Mouse (Mus musculus): ENCODE measurements around the gene Zfp318. TPM values are rescaled to one million over a fixed set of nuclear protein-coding genes. Genes with fewer than 3 reads are reported as not detected.

The Zfp318 gene
- polyA plus RNA-seq, 1 experiment, result 20.7 TPM

- no peak overlapping the region for H3K4me3 ChIP-seq (ENCODE audit: control insufficient read depth, insufficient read depth, low read length)
- TF ChIP-seq POLR2A (IDR thresholded peaks at IDR 0.05; ENCODE audit: control insufficient read depth, extremely low read depth, insufficient read depth, low read length, poor library complexity) (no peak), CTCF (IDR thresholded peaks at IDR 0.05; ENCODE audit: borderline replicate concordance, control insufficient read depth, extremely low read depth, insufficient read depth, low read length, poor library complexity) (no peak)
- H3K36me3 ChIP-seq (ENCODE audit: control insufficient read depth, insufficient read depth, low read length), result no peaks in the 10 kb centered on the region
- peak; percentile 25 for DNase-seq
- H3K27me3 ChIP-seq (ENCODE audit: control insufficient read depth, insufficient read depth, low read length), result peaks cover 23% of the 10 kb centered on the region; the same call in 1 of the 2 replicates
- H3K27ac ChIP-seq (ENCODE audit: control insufficient read depth, insufficient read depth, low read length), result no peak overlapping the region
- WGBS, result 3% methylated on average over 33 of the region's 33 CpGs
- H3K4me1 ChIP-seq (replicated peaks; ENCODE audit: control insufficient read depth, insufficient read depth, low read length), result no peaks in the 10 kb centered on the region; the same call in 1 of the 2 replicates
Measured at GRCm38 (mm10) chr17:46455110-46455691, 71.7 kb downstream of the Zfp318 start.

- Histone ChIP-seq H3K4me1 (replicated peaks; ENCODE audit: control insufficient read depth, insufficient read depth, low read length) (peaks cover 7% of the 10 kb centered on the region; the same call in 1 of the 2 replicates), H3K27me3 (ENCODE audit: control insufficient read depth, insufficient read depth, low read length) (peaks cover 27% of the 10 kb centered on the region; the same call in 1 of the 2 replicates), H3K27ac (ENCODE audit: control insufficient read depth, insufficient read depth, low read length) (no peak overlapping the region), H3K36me3 (ENCODE audit: control insufficient read depth, insufficient read depth, low read length) (no peaks in the 10 kb centered on the region), H3K4me3 (ENCODE audit: control insufficient read depth, insufficient read depth, low read length) (no peak overlapping the region)
- 13% methylated on average over 10 of the region's 10 CpGs for WGBS
- TF ChIP-seq POLR2A (IDR thresholded peaks at IDR 0.05; ENCODE audit: control insufficient read depth, extremely low read depth, insufficient read depth, low read length, poor library complexity) (no peak), CTCF (IDR thresholded peaks at IDR 0.05; ENCODE audit: borderline replicate concordance, control insufficient read depth, extremely low read depth, insufficient read depth, low read length, poor library complexity) (peak; percentile 31; the same call in 1 of the 2 replicates)
- peak; percentile 58 for DNase-seq
Measured at GRCm38 (mm10) chr17:46457791-46458190, 74.3 kb downstream of the Zfp318 start.

GRCm38 (mm10) chr17:46458439-46458838 is 74.9 kb downstream of the Zfp318 start:
- Histone ChIP-seq H3K27me3 (ENCODE audit: control insufficient read depth, insufficient read depth, low read length) (peaks cover 20% of the 10 kb centered on the region; the same call in 1 of the 2 replicates), H3K27ac (ENCODE audit: control insufficient read depth, insufficient read depth, low read length) (no peak overlapping the region), H3K4me3 (ENCODE audit: control insufficient read depth, insufficient read depth, low read length) (no peak overlapping the region), H3K36me3 (ENCODE audit: control insufficient read depth, insufficient read depth, low read length) (no peaks in the 10 kb centered on the region), H3K4me1 (replicated peaks; ENCODE audit: control insufficient read depth, insufficient read depth, low read length) (peaks cover 7% of the 10 kb centered on the region; the same call in 1 of the 2 replicates)
- WGBS, result 51% methylated on average over 3 of the region's 3 CpGs
- TF ChIP-seq CTCF (IDR thresholded peaks at IDR 0.05; ENCODE audit: borderline replicate concordance, control insufficient read depth, extremely low read depth, insufficient read depth, low read length, poor library complexity) (no peak), POLR2A (IDR thresholded peaks at IDR 0.05; ENCODE audit: control insufficient read depth, extremely low read depth, insufficient read depth, low read length, poor library complexity) (no peak)
- no peak for DNase-seq

GRCm38 (mm10) chr17:46460673-46461072 is 77.1 kb downstream of the Zfp318 start:
- Histone ChIP-seq H3K27me3 (ENCODE audit: control insufficient read depth, insufficient read depth, low read length) (peaks cover 10% of the 10 kb centered on the region; the same call in 1 of the 2 replicates), H3K4me1 (replicated peaks; ENCODE audit: control insufficient read depth, insufficient read depth, low read length) (peaks cover 7% of the 10 kb centered on the region; the same call in 1 of the 2 replicates), H3K27ac (ENCODE audit: control insufficient read depth, insufficient read depth, low read length) (no peak overlapping the region), H3K4me3 (ENCODE audit: control insufficient read depth, insufficient read depth, low read length) (no peak overlapping the region), H3K36me3 (ENCODE audit: control insufficient read depth, insufficient read depth, low read length) (no peaks in the 10 kb centered on the region)
- peak; percentile 23 for DNase-seq
- whole genome bisulfite sequencing, result 1% methylated on average over 32 of the region's 32 CpGs
- no peak for TF ChIP-seq CTCF (IDR thresholded peaks at IDR 0.05; ENCODE audit: borderline replicate concordance, control insufficient read depth, extremely low read depth, insufficient read depth, low read length, poor library complexity)
- no peak for TF ChIP-seq POLR2A (IDR thresholded peaks at IDR 0.05; ENCODE audit: control insufficient read depth, extremely low read depth, insufficient read depth, low read length, poor library complexity)

GRCm38 (mm10) chr17:46461347-46461746 is 77.8 kb downstream of the Zfp318 start:
- no peak overlapping the region for H3K4me3 ChIP-seq (ENCODE audit: control insufficient read depth, insufficient read depth, low read length)
- no peak for DNase-seq
- 12% methylated on average over 8 of the region's 8 CpGs for WGBS
- TF ChIP-seq CTCF (IDR thresholded peaks at IDR 0.05; ENCODE audit: borderline replicate concordance, control insufficient read depth, extremely low read depth, insufficient read depth, low read length, poor library complexity) (no peak), POLR2A (IDR thresholded peaks at IDR 0.05; ENCODE audit: control insufficient read depth, extremely low read depth, insufficient read depth, low read length, poor library complexity) (no peak)
- no peak overlapping the region for H3K27ac ChIP-seq (ENCODE audit: control insufficient read depth, insufficient read depth, low read length)
- peaks cover 7% of the 10 kb centered on the region; the same call in 1 of the 2 replicates for H3K4me1 ChIP-seq (replicated peaks; ENCODE audit: control insufficient read depth, insufficient read depth, low read length)
- H3K27me3 ChIP-seq (ENCODE audit: control insufficient read depth, insufficient read depth, low read length), result peaks cover 10% of the 10 kb centered on the region; the same call in 1 of the 2 replicates
- no peaks in the 10 kb centered on the region for H3K36me3 ChIP-seq (ENCODE audit: control insufficient read depth, insufficient read depth, low read length)

GRCm38 (mm10) chr17:46462226-46462625 is 78.7 kb downstream of the Zfp318 start:
- Histone ChIP-seq H3K4me1 (replicated peaks; ENCODE audit: control insufficient read depth, insufficient read depth, low read length) (peaks cover 7% of the 10 kb centered on the region; the same call in 1 of the 2 replicates), H3K27ac (ENCODE audit: control insufficient read depth, insufficient read depth, low read length) (no peak overlapping the region), H3K36me3 (ENCODE audit: control insufficient read depth, insufficient read depth, low read length) (no peaks in the 10 kb centered on the region), H3K4me3 (ENCODE audit: control insufficient read depth, insufficient read depth, low read length) (no peak overlapping the region), H3K27me3 (ENCODE audit: control insufficient read depth, insufficient read depth, low read length) (peaks cover 10% of the 10 kb centered on the region; the same call in 1 of the 2 replicates)
- 90% methylated on average over 5 of the region's 5 CpGs for WGBS
- DNase-seq, result no peak
- TF ChIP-seq POLR2A (IDR thresholded peaks at IDR 0.05; ENCODE audit: control insufficient read depth, extremely low read depth, insufficient read depth, low read length, poor library complexity) (no peak), CTCF (IDR thresholded peaks at IDR 0.05; ENCODE audit: borderline replicate concordance, control insufficient read depth, extremely low read depth, insufficient read depth, low read length, poor library complexity) (no peak)

Data from thymus, adult 2 months (tissue).